Mouse (Mus musculus): ENCODE measurements at regions not wholly inside any gene's neighbourhood (a gene's known extent, or its start where the extent isn't known, plus 50 kb on each side); places are given as distances from the start of the nearest gene placed in this dataset.

GRCm38 (mm10) chr1:77585520-77585919 lies 70.6 kb upstream of the Epha4 start:
- H3K27ac ChIP-seq (ENCODE audit: insufficient read depth, low read length) = no peak overlapping the region
- 43% methylated on average over 3 of the region's 3 CpGs for WGBS
- no peak for DNase-seq
- no peak for TF ChIP-seq CTCF (IDR thresholded peaks at IDR 0.05; ENCODE audit: borderline replicate concordance, insufficient read depth, low read depth, low read length)
- no peak for TF ChIP-seq POLR2A (IDR thresholded peaks at IDR 0.05; ENCODE audit: borderline replicate concordance, insufficient read depth, low read length)
- no peak overlapping the region for H3K4me3 ChIP-seq (replicated peaks; ENCODE audit: insufficient read depth, low read depth, low read length)
- no peaks in the 10 kb centered on the region for H3K27me3 ChIP-seq (ENCODE audit: control insufficient read depth, insufficient read depth, low read length)
- no peaks in the 10 kb centered on the region for H3K4me1 ChIP-seq (ENCODE audit: control insufficient read depth, insufficient read depth, low read length)

GRCm38 (mm10) chr1:77568081-77568480 lies 53.2 kb upstream of the Epha4 start:
- WGBS = 82% methylated on average over 6 of the region's 6 CpGs
- no peak for TF ChIP-seq CTCF (IDR thresholded peaks at IDR 0.05; ENCODE audit: borderline replicate concordance, insufficient read depth, low read depth, low read length)
- TF ChIP-seq POLR2A (IDR thresholded peaks at IDR 0.05; ENCODE audit: borderline replicate concordance, insufficient read depth, low read length) = no peak
- Histone ChIP-seq H3K27me3 (ENCODE audit: control insufficient read depth, insufficient read depth, low read length) (no peaks in the 10 kb centered on the region), H3K27ac (ENCODE audit: insufficient read depth, low read length) (no peak overlapping the region), H3K4me3 (replicated peaks; ENCODE audit: insufficient read depth, low read depth, low read length) (no peak overlapping the region), H3K4me1 (ENCODE audit: control insufficient read depth, insufficient read depth, low read length) (no peaks in the 10 kb centered on the region)
- DNase-seq = no peak

GRCm38 (mm10) chr1:77567657-77568056 lies 52.8 kb upstream of the Epha4 start:
- Histone ChIP-seq H3K4me3 (replicated peaks; ENCODE audit: insufficient read depth, low read depth, low read length) (no peak overlapping the region), H3K27ac (ENCODE audit: insufficient read depth, low read length) (no peak overlapping the region)
- 43% methylated on average over 7 of the region's 7 CpGs for WGBS

More at GRCm38 (mm10) chr1:77567657-77568056, 52.8 kb upstream of the Epha4 start:
- H3K4me1 ChIP-seq (ENCODE audit: control insufficient read depth, insufficient read depth, low read length) = no peaks in the 10 kb centered on the region
- TF ChIP-seq POLR2A (IDR thresholded peaks at IDR 0.05; ENCODE audit: borderline replicate concordance, insufficient read depth, low read length) = no peak
- no peak for TF ChIP-seq CTCF (IDR thresholded peaks at IDR 0.05; ENCODE audit: borderline replicate concordance, insufficient read depth, low read depth, low read length)
- H3K27me3 ChIP-seq (ENCODE audit: control insufficient read depth, insufficient read depth, low read length) = no peaks in the 10 kb centered on the region
- DNase-seq = no peak
